Mouse (Mus musculus): ENCODE measurements around the gene Tssk2. TPM values are rescaled to one million over a fixed set of nuclear protein-coding genes. Genes with fewer than 3 reads are reported as not detected.

Gene Tssk2
- polyA plus RNA-seq, 1 experiment from 2014 or later, result not detected

Other genes with a start within 250 kb of the Tssk2 start
- gene Med15, start 165.7 kb upstream of the Tssk2 start, polyA plus RNA-seq (2016; fragmentation: Nextera tagmentation; extraction: Ambion mirVana), result 43.2 and 44.2 TPM in 2 replicates
- 87.7 and 88.5 TPM in 2 replicates for gene Klhl22, start 139.0 kb upstream of the Tssk2 start, polyA plus RNA-seq (2016; fragmentation: Nextera tagmentation; extraction: Ambion mirVana)
- gene Scarf2, start 101.4 kb upstream of the Tssk2 start, polyA plus RNA-seq (2016; fragmentation: Nextera tagmentation; extraction: Ambion mirVana), result 41.0 and 46.3 TPM in 2 replicates
- gene B830017H08Rik, start 65.5 kb upstream of the Tssk2 start, polyA plus RNA-seq (2016; fragmentation: Nextera tagmentation; extraction: Ambion mirVana), result 0.27 and 0.56 TPM in 2 replicates
- 2.9 and 3.6 TPM in 2 replicates for gene Car15, start 60.3 kb upstream of the Tssk2 start, polyA plus RNA-seq (2016; fragmentation: Nextera tagmentation; extraction: Ambion mirVana)
- 0.31 and 0.36 TPM in 2 replicates for gene Gm20518, start 7.0 kb upstream of the Tssk2 start, polyA plus RNA-seq (2016; fragmentation: Nextera tagmentation; extraction: Ambion mirVana)
- gene Tssk1, start 4.4 kb upstream of the Tssk2 start, polyA plus RNA-seq (2016; fragmentation: Nextera tagmentation; extraction: Ambion mirVana), result not detected in 2 replicates
- 102 and 105 TPM in 2 replicates for gene Dgcr2, start 75 bp upstream of the Tssk2 start, polyA plus RNA-seq (2016; fragmentation: Nextera tagmentation; extraction: Ambion mirVana)
- 50.6 and 54.7 TPM in 2 replicates for gene Ess2, start 12.7 kb downstream of the Tssk2 start, polyA plus RNA-seq (2016; fragmentation: Nextera tagmentation; extraction: Ambion mirVana)
- not detected in 2 replicates for gene Gsc2, start 16.4 kb downstream of the Tssk2 start, polyA plus RNA-seq (2016; fragmentation: Nextera tagmentation; extraction: Ambion mirVana)
- 79.5 and 83.0 TPM in 2 replicates for gene Slc25a1, start 29.6 kb downstream of the Tssk2 start, polyA plus RNA-seq (2016; fragmentation: Nextera tagmentation; extraction: Ambion mirVana)
- not detected in 2 replicates for gene Vpreb2, start 81.8 kb downstream of the Tssk2 start, polyA plus RNA-seq (2016; fragmentation: Nextera tagmentation; extraction: Ambion mirVana)
- gene Dgcr6, start 154.2 kb downstream of the Tssk2 start, polyA plus RNA-seq (2016; fragmentation: Nextera tagmentation; extraction: Ambion mirVana), result 134 and 135 TPM in 2 replicates
- gene Prodh, start 191.6 kb downstream of the Tssk2 start, polyA plus RNA-seq (2016; fragmentation: Nextera tagmentation; extraction: Ambion mirVana), result 13.1 and 13.8 TPM in 2 replicates
- gene Rtn4r, start 229.0 kb downstream of the Tssk2 start, polyA plus RNA-seq (2016; fragmentation: Nextera tagmentation; extraction: Ambion mirVana), result 8.3 and 9.9 TPM in 2 replicates